Mouse (Mus musculus): ENCODE measurements around the gene Cnih1.
"Not testable (repeated sequence)": the region's sequence is repeated elsewhere in the genome, so short reads cannot be mapped to it uniquely, and the experiment has no call there.

Cnih1 gene

GRCm38 (mm10) chr14:46788505-46788901, 292 bp upstream of the Cnih1 start:
- DNase-seq (ENCODE audit: extremely low read depth, low read depth), result no peak

- DNase-seq (ENCODE audit: extremely low read depth, low read depth), result no peak
Measured at GRCm38 (mm10) chr14:46787454-46787786, 791 bp downstream of the Cnih1 start.

DNA sequence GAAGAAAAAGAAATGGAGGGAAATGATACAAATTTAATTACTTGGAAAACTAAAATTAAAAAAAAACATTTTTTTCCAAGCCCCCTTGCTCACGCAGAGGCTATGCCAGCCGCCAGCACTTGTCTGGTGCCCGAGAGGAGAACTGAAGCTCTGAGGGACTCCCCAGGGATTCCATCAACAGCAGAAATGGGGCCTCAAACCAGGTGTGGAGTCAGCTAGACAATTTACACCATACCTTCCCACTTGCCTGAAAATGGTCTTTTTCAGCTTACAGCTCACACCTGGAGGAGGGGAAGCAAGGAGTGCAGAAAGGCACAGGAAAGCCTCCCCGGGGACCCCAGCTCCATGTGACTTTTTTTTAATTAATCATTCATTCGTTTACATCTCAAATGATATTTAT, 3.0 kb downstream of the Cnih1 start:
- DNase-seq (ENCODE audit: extremely low read depth, low read depth), result no peak

GRCm38 (mm10) chr14:46783327-46783926, 4.8 kb downstream of the Cnih1 start:
- no peak for DNase-seq (ENCODE audit: extremely low read depth, low read depth)

DNA sequence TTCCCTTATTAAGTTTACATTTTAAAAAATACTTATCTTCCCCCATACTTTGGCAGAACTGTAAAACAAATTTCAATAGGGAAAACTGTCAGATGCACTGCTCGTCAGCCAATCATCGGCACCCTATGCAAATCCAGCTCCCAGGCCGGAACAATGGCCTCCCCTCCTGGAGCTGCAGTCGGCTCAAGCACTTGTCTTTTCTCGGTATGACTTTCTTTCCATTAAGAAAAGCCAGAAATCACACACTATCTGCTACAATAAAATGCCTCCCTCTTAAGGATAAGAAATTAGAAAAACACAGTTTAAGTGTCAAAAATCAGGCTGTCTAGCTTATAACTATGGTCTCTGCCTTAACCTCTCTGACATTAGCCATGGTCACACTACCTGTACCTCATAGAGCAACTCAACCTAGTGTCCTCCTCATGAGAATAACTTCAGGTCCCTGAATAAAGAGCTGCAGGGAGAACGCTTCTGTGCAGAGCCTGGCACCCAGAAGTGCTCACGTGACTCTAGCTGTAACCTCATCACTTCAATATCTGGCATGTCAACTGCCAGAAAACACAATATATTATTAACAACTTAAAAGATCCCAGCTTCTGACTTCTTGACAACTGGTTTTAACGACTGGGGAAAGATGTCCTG, 5.9 kb downstream of the Cnih1 start:
- DNase-seq (ENCODE audit: extremely low read depth, low read depth), result no peak

DNA sequence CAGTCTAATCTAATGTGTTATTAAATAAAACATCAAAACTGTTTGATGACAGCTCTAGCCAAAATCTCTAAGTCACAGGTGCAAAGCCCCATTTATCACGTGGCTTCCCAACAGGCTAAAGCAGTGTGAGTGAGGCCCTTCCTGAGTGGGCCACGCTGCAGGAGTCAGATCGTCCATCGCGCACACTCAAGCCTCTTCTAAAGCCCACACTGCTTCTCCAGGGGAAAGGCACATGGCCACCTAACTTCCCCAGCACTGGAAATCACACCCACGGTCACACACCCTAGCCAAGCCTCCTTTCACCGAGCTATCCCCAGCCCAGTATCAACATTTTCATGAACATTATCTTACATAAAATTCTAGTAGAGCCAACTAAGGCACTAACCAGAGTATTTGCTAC, 7.1 kb downstream of the Cnih1 start:
- DNase-seq (ENCODE audit: extremely low read depth, low read depth), result no peak

GRCm38 (mm10) chr14:46779217-46779616, 9.0 kb downstream of the Cnih1 start:
- DNase-seq (ENCODE audit: extremely low read depth, low read depth), result no peak

DNA sequence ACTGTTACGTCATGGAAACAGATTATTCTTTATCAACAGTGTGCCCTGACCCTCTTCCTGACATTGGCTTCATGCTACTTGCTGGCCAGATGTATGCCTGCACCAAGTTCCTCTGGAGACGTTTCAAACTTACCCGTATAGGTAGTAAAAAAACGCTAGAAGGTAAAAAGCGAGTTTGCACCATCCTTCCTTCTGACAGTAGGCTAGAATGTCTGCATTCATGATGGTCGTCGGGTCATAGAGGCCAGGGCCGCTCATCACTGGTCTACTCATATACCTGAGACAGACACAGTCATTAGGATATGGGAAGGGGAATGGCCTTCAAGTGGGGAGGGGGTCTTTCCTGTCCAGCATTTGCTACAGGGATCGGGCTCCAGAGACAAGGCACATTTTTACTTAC, 9.5 kb downstream of the Cnih1 start:
- no peak for DNase-seq (ENCODE audit: extremely low read depth, low read depth)

- no peak for DNase-seq (ENCODE audit: extremely low read depth, low read depth)
Measured at GRCm38 (mm10) chr14:46770036-46770435, 18.2 kb downstream of the Cnih1 start.

DNA sequence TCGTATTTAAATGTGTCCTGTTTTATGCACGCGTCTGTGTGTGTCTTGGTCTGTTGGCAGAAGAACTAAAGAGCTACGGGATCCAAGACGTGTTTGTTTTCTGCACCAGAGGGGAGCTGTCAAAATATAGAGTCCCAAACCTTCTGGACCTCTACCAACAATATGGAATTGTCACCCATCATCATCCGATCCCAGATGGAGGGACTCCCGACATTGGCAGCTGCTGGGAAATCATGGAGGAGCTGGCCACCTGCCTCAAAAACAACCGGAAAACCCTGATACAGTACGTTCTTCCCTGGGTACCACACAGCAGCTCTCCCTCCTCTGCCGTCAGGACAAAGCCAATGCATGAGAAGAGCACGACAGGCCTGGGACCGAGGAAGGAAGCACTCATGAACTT, 21.1 kb downstream of the Cnih1 start:
- no peak for DNase-seq (ENCODE audit: extremely low read depth, low read depth)

DNA sequence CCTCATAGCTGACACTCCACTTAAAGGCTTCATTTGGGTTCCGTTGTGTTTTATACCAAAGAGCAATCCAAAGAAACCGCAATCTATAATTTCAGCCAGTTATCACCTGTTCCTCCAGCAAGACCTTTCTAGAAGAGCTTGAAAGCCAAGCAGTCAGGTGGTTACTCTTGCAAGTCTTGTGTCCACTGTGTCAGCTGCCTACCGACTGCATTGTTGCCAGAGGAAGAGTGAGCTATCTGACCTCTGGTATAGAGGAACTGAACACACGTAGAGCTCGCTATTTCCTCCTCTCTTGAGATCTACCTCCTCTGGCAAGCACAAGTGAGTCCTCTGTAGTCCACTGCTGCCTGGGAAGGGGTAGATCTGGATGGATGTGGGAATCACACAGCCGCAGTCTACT, 27.0 kb downstream of the Cnih1 start:
- DNase-seq (ENCODE audit: extremely low read depth, low read depth), result peak; percentile 10

DNA sequence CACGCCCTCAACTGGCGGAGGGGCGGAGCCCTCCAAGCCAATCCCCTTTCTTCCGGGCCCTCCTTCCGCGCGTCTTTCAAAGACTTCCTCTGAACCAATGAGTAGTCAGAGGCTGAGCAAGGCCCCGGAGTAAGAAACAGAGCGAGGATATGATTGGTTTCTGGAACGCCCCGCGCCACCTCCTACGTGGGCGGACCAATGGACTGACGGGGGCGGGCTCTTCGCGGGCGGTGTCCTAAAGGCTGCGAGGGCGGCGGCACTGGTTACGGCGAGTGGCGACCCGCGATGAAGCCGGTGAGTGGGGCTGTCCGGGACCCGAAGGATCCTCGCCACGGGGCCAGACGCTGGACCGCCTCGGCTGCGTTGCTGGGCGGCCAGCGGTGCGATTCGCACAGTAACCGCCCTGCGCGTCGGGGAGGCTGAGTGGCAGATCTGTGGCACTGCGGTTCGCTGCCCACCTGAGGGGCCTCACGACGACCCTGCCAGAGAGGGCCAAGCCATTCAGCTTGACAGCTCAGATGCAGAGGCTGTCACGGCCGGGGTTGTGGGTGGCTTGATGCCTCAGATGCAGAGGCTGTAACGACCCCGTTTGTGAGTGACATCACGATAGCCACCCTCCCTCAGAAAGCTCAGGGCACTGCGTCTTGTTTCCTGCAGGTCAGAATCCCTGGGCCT, 27.7 kb downstream of the Cnih1 start, which contains the start of gene Cdkn3:
Gene Cdkn3, plus strand, starts transcription at position 187 of the 675 bp plus-strand sequence.
- DNase-seq (ENCODE audit: extremely low read depth, low read depth), result peak; percentile 93

DNA sequence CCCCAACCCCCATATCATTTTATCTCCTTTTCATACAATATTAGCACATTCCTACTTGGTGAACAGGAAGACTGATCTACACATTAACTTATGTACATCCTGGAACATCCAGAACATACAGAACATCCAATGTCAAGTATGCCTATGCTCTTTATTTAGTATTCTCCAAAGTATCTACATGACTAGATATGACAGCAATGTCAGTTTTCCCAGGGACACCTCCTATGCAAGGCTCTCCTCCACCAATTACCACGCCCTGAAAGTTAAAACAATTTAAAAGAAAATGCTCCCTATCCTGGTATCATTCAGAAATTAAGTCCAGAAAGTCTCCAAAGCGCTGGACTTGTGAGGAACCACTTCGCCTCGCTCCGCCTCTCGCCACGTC, 28.2 kb downstream of the Cnih1 start:
- DNase-seq (ENCODE audit: extremely low read depth, low read depth), result no peak

- DNase-seq (ENCODE audit: extremely low read depth, low read depth), result no peak
Measured at GRCm38 (mm10) chr14:46757736-46758135, 30.5 kb downstream of the Cnih1 start.

DNA sequence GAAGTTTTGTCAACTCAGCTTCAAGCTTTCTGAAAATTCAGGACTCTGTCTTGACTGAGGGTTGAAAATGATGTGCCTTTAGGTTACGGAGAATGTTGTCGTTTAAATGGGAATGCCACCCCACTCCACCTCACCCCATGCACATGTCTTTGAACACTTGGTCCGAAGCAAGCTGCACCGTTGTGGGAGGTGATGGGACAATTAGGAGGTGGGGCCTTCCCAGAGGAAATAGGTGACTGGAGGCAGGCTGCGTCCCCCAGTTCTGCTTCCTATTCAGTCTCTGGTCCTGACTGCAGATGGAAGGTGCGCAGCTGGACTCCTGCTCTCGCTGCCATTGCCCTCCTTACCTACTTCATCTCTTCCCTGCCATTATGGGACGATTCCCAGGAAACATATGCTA, 32.4 kb downstream of the Cnih1 start:
- no peak for DNase-seq (ENCODE audit: extremely low read depth, low read depth)

GRCm38 (mm10) chr14:46754371-46754770, 33.8 kb downstream of the Cnih1 start:
- not testable (repeated sequence) for DNase-seq (ENCODE audit: extremely low read depth, low read depth)

GRCm38 (mm10) chr14:46745413-46745812, 42.8 kb downstream of the Cnih1 start:
- no peak for DNase-seq (ENCODE audit: extremely low read depth, low read depth)

- peak; percentile 21 for DNase-seq (ENCODE audit: extremely low read depth, low read depth)
Measured at GRCm38 (mm10) chr14:46742674-46743073, 45.5 kb downstream of the Cnih1 start.

GRCm38 (mm10) chr14:46737346-46737745, 50.9 kb downstream of the Cnih1 start:
- not testable (repeated sequence) for DNase-seq (ENCODE audit: extremely low read depth, low read depth)

DNA sequence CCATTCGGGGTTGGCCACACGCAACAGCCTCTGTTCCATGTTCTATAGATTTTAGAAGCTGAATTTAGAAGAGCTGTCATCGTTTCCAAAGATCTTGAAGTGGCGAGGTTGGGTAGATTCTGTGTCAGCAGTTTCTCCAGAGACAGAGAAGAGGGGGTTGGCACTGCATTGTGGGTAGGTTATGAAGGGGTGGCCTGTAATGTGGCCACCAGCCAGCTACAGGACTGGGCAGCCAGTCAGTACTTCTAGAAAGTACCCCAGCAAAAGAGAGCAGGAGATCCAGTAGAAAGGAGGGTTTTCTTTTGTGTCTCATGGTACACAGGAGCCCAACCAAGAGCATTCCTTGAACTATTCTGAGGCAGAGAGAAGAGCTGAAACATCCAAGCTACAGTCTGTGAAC, 51.8 kb downstream of the Cnih1 start:
- no peak for DNase-seq (ENCODE audit: extremely low read depth, low read depth)

DNA sequence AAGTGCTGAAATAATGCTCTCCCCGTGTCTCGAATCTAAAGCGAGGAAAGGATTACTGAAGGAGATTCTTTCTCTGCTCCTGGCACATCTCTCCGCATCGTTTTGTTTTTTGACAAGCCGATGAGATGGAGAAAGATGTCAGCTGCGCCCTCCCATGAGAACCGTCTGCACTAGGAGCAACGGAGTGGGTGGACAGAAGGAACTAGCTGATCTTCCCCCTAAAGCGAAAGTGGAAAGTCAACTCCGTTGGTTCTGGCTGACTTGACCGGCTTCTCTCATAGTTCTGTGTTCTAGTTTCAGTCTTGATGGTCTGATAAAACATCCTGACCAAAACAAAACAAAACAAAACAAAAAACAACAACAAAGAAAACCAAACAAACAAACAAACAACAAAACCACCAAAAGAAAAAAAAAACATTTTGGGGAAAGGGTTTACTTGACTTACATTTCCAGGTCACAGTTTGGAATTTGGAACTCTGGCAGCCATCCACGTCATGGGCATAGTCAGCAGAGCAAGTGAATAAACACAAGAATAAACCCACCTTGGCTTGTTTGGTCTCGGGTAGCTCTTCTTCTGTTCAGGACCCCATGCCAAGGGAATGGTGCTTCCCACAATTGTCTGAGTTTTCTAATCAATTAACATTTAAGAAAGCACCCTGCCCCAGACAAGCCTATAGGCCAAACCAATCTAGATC, 53.3 kb downstream of the Cnih1 start:
- DNase-seq (ENCODE audit: extremely low read depth, low read depth), result no peak

GRCm38 (mm10) chr14:46734262-46734661, 53.9 kb downstream of the Cnih1 start:
- DNase-seq (ENCODE audit: extremely low read depth, low read depth), result no peak

Measured in MEL-GATA-1-ER (cell line).